Mouse (Mus musculus) adrenal gland, postnatal 10 days (tissue): ENCODE data around the gene Cd300lf. TPM values are rescaled to one million over a fixed set of nuclear protein-coding genes. Genes with fewer than 3 reads are reported as not detected.

Experiments used
- DNase-seq: peaks from one replicate; pipeline ENCODE4 v3.0.0; 2021; ENCODE audit warnings: mixed read lengths
- total RNA-seq, 2 experiments: library from RNA; stranded (reverse); gene quantifications; 2 replicates each; pipeline ENCODE4 v1.2.3; 2021

The Cd300lf gene
- total RNA-seq, 2 experiments from 2014 or later = 1.1 to 1.3 TPM

DNA sequence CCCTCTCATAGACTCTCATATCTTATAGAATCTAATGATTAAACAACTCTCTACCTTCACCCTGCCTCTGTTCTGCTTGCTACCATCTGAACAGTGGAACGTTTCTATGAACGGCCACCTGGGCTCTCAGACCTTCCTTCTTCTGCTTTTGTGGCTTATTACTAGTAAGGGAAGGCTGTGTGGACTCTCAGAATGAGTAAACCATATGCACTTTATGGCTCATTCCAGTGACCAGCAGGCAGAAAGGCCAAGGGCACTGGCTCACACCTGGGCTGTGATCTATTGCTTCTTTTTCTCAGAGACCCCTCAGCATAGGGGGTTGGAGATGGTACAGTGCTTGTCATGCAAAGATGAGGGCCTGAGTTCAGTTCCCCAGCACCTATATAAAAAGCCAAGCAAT, 27.2 kb downstream of the Cd300lf start:
- no peak for DNase-seq

DNA sequence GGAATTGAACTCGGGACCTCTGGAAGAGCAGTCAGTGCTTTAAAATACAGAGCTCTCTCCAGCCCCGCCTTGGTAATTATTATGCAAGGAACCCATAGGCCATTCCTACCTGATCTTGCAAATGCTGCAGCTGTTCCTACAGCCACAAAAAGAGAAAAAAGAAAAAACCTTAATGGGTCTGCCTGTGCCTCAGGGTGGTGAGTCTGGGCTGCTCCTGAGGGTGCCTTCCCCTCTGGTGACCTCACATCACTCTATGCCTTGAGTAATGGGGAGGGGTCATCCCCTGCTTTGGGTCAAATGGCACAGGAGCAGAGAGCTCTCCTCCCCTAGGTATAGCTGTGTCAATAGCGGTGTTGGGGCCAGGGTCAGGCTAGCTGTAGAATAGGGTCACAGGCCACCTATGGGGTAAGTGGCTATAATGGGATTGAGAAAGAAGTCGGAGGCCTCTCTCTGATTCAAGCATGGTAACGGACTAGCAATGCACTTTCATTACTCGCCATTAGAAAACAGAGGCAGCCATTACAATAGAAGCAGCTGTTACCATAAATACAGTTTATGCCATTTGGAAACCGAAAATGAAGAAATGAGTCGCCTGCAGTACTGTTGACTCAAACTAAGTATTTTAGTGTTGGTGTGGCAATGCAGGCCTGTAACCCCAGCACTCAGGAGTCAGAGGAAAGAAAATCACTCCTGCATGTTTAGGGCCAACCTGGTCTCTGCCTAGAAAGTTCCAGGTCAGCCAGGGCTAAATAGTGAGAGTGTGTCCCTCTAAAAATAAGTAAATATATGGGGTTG, 28.8 kb downstream of the Cd300lf start:
- DNase-seq = no peak

DNA sequence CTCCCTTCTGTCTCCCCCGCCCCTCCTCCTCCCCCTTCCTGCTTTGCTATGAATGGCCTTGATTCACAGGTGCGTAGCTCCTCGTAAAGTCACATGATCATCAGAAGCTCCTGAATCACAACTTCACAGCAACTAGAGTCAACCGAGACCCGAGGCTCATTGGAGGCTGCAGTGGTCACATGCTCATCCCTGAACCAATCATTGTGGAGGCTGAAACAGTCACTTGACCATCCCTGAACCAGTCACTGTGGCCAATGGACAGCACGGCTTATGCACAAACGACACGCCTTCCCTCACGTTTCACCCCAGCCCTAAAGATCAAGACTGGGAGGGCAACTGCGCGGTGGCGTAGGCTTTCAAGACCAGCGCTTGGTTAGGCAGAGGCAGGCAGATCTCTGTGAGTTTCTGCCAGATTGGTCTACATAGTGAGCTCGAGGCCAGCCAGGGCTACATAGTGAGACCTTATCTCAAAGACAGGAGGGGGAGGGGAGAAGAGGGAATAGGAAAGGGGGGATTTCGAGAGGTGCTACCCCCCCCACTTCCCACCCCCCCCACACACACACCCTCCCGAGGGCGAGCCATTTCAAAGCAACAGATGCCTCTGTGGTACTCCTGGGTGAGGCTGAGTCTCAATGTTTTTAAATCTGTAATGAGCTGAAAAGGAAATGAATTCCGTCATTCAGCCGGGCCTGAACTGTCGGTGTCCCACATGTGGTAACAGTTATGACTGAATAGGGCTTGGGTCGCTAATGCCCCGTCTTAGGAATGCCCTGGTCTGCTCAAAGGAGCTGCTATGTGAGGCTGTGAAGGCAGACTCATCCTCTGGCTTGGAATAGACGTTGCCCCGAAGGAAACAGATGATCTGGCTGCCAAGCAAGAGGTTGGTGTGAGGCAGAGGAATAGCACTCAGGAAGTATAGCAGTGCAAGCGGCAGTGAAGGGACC, 30.1 kb downstream of the Cd300lf start:
- DNase-seq = no peak

DNA sequence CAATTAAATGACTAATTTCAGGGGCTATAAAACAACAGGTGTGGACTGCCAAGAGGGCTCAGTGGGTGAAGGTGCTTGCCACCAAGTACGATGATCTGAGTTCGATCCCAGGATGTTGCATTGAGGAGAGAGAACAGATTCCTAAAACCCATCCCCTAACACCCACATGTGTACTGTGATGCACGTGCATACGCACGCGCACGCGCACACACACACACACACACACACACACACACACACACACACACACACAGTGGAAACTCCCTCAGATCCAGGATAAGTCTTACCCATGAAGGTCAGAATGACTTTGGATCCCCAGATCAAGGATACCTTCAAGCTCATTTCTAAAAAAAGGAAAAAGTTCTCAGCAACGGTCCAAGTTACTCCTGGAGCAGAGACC, 31.7 kb downstream of the Cd300lf start:
- no peak for DNase-seq

DNA sequence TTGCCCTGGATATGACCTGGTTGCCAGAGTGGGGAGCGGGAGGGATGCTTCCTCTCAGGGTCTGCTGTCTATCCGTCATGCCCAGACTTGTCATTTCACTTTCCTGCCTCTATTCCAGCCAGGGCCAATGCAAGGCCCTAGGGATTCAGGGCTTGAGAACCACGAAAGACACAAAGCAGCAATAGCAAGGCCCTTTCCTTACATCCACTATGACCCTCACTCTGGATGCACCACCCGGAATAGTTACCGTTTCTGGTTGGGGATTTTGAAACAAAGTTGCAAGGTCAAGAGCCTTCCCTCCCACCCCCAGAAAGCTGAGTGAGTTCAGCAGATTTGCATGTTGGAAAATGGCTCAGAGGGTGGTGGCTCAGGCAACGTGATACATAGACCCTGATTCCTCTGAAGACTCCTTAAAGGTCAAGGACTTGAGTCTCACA, 32.2 kb downstream of the Cd300lf start:
- no peak for DNase-seq

DNA sequence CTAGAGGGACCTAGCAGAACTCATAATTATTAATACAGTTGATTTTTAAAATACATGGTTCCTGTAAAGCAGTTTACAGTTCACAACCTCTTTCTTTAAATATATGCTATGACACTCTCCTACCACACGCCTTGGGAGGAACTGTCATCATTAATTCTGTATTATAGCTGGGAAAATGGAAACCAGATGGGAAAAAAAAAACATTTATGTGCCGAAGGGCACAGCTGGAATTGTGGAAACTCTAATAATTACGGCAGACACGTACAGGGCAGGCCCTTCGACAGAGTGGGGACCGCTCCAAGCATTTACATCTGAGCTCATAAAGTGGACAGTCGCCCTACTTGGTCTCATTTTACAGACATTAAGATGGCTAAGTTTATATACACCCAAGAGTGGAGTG, 33.1 kb downstream of the Cd300lf start:
- DNase-seq = no peak

DNA sequence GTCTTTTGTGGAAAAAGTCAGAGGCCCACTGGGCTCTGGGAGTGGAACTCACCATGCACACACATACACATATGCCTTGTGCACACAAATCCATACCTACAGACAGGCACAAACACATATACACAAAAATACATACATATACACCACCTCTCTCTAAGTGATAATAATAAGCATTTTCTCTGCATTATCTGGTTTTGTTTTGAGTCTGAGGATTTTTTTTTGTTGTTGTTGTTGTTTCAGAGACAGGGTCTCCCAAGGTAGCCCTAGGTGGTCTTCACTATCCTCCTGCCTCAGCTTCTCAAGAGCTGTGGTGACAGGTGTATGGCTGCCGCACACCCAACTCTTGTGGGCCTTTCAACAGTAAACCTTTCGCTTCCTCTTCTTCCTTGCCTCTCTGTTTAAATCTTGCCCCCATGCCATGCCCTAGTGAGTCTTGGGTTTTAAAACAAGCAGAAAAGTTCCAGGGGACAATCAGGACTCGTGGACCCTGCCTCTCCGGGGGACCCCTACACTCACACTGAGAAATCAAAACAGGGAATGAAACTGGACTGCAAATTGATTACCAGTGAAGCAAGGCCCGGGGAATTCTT, 33.7 kb downstream of the Cd300lf start:
- DNase-seq = no peak

DNA sequence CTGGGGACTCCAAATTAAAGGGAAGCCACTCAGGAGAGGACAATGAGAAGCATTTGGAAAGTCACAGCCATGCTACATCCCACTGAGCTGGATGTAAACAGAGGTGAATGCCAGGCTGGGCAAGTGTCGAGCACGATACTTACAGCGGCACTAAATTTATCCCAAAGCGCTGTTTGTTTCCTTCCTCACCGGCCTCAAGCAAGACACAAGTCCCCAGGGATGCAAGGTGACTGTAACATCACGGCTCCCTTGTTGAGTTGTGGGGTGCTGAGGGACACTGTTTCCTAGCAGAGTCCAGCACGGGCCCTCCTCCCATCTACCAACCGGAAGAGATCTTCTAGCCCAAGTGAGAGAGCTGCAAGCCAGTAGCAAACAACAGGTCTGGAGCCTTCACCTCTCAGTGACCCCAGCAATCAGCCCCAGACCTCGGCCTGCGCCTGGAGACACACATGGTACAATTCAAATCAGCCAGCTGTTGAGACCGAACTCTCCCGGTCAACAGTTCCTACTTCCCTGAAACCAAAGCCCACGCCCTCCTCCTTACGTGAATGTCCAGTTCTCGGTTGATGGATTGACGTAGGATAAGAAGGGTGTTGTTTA, 34.5 kb downstream of the Cd300lf start:
- no peak for DNase-seq

DNA sequence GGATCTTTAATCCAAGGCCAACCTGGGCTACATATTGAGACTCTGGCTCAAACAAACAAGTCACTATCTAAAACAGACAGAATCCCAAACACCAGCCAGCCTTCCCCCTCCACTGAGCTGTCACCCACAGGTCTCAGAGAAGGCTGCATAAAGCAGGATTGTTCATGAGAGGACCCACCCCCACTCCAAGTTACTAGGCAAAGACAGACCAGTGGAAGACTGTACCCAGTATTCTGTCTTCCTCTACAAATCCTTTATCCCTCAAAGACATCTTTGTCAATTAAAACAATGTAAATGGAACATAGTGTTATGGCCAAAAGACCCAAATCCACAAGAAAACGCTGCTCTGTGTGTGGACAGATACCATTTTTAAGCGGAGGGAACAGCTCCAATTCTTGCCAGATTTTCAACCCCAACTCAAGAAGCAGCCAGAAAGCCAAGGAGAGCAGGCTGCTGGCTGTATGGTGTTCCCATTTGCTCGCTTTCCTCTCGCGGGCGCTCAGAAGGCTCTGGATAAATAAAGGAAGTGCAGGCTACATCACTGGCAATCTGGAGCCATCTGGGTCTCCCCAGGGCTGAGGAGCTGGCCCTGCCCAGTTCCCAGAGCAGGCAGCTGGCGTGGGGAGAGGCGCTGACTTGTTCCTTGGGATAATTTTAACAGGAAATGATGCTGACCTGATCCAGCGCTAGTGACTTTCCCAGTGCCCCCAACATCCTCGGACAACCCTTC, 35.4 kb downstream of the Cd300lf start:
- DNase-seq = no peak

DNA sequence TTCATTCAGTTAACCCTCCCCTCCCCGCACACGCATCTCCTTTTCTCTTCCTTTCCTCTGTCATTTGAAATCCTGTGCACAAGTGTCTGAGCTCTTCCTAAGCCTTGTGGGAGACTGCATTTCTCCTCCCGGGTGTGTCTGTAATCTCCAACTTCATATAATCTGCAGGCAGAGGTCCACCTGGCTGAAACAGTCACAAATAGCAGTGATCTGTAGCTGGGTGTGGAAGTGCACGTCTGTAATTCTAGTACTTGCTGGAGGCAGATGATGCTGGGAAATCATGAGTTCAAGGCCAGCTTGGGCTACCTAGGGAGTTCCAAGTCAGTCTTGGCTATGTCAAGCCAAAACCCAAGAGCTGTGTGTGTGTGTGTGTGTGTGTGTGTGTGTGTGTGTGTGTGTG, 41.7 kb downstream of the Cd300lf start:
- no peak for DNase-seq

DNA sequence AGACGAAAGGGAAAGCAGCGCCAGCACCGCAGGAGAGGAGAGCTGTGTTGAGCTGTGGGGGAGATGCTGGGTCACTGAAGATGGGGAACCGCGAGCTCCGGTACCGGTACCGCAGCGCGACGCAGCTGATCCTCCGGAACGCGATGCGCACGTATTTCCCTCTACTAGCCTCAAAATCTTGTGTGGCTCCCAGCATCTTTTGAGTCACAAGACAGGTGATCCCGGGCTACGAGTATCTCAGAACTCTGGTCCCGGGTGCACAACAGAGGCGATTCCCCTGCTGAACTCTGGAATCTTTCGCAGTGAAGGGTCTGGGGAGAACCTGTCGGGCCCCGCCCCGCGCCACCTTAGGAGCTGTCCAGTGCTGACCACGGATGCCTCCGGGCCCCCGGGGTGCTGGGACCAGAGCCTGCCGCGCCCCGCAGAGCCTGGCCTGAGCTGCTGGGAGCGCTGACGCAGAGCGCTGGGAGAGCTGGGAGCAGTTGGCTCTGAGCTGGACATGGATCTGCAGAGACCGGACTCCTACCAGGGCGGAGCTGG, 42.4 kb downstream of the Cd300lf start, which contains the start of gene Rab37:
Gene Rab37 (plus strand): TSS at position 70 of the 540 bp plus-strand sequence.
- DNase-seq = peak; percentile 60

DNA sequence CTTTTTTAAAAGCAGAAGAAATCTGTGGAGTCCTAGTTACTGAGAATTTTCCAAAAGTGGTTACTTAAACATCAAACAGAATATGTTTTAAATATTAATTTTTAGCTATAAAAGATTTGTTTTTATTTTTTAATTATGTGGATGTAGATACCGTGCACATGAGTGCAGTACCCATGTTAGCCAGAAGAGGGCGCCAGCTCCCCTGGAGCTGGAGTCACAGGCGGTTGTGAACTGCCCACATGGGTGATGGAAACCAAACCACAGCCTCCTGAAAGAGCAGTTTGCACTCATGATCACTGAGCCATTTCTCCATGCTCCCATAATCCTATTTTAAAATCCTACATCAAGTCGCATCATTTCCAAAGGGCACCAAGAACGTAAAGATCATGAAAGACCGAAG, 43.9 kb downstream of the Cd300lf start:
- DNase-seq = no peak

DNA sequence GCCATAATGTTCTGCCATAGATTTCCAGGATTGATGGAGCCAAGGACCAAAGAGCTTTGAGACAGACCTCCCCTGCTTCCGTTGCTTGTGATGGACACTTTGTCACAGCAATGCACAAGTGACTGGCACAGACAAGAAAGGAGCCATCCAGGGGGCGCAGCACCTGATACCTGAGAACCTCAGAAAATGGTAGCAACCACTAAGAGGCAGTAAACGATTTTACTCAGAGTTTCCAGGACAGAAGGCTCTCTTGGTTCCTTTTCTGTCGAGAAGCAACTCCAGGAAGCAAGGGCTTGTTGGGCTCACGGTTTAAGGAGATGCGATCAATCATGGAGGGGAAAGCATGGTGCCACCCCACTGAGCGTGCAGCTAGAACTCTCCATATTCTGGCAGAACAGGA, 47.6 kb downstream of the Cd300lf start:
- DNase-seq = no peak

DNA sequence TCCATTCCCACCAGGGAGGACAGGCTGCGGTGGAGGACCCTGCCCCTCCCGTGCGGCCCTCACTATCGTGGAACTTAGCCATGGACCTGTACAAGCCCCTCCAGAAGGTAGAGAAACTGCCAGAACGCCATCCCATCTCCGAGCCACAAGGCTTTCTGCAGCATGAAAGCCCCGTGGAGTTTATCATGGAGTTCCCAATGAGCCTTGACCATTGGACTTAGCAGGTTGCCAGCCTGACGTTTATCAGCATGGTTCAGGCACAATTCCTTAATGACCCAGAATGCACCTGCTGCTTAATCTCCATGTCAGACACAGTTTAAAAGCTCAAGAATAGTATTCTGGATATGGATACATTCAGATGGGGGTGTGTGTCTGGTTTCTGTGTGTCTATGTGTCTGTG, 48.7 kb downstream of the Cd300lf start:
- DNase-seq = no peak

DNA sequence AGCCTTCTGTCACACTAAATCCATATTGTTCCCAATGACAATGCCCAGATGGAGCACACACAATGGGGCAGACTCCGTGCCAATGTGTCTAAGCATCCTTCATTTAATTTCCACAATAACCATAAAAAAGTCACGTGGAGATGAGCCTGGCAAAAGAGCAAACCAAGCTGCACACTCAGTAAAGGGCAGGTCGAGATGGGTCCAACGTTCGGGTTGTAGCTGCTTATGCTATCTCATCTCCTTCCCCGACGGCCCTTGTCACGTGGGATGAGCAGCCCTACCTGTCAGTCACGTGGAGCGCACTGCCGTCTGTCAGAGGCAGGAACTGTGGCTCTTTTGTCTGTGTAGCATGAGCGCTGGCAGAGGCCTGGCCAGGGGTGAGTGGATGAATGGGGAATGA, 49.2 kb downstream of the Cd300lf start:
- DNase-seq = no peak

DNA sequence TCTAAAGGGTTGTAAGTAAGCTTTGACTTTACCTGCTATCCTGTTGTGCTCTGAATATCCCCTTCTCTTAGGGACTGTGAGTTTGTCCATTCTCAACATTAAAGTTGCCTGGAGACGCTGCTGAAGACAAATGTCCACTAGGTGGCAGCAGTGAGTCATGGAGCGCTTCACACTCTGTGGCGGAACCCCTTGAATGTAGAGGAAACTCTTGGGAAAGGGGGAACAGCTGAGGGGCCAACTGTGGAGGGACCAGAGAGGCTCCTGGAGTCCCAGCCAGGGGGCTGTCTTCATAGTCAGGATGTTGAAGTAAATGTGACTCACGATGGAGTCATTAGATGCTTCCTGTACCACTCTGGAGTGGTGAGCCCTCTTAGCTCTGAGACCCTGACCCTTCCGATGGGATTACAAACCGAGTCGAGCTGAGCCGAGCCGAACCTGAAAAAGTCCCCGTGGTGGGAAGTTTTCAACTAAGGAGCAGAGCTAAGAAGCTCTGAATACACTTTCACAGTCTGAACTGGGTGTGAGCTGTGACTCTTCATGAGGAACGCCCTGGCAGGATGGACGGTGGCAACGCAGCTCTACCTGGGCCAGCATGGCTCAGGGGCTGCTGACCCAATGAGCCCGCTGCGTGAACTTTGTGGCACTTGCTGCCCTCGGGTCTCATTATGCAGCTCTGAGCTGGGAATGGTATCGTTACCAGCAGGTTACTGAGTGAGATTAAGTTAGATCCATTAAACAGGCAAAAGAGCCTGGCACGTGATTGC, 50.2 kb downstream of the Cd300lf start:
- peak; percentile 85 for DNase-seq

DNA sequence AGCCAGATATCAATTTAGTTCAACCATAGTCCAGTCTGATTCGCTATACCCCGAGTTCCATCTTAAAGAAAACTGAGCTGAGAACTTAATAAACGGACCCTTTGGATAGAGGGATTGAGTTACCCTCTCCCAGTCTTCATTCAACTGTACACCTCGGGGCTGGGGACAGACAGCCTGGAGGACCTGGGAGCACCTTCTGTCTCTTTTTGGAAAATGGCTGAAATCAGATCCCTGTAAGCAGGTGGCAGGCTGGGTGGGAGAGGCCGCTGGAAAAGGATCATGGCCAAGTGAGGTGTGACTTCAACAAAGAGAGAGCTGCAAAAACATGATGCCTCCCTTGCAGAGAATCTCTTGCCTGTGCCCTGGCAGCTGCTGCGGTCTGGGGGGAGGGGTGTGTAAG, 51.6 kb downstream of the Cd300lf start:
- no peak for DNase-seq

DNA sequence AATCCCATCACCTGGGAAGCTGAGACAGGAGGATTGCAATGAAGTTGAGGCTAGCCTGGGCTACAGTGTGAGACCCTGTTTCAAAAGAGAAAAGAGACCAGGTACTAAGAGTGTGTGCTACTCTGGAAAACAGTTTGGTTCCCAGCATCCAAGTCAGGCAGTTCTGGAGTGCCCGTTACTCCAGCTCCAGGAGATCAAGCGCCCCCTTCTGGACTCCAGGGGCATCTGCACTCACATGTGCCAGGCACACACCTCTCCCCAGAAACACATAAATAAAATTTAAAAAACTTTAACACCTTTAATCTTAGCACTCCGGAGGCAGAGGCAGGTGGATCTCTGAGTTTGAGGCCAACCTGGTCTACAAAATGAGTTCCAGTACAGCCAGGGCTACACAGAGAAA, 52.4 kb downstream of the Cd300lf start:
- DNase-seq = no peak

DNA sequence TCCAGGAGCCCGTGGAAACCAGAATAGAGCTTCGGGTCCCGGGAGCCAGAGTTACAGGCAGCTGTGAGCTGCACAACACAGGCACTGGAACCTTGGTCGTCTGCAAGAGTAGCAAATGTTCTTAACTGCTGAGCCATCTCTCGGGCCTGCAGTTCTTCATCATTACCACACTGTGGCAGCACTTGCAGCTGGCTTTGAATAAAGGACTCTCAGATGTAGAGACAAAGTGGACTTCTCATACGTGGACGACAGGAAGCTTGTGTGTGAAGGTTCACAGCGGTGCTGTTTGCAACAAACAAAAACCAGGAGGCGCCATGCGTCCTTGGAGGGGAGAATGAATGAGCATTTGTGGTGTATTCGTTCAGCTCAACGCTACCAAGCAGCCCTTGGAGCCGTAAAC, 52.9 kb downstream of the Cd300lf start:
- DNase-seq = peak; percentile 52

DNA sequence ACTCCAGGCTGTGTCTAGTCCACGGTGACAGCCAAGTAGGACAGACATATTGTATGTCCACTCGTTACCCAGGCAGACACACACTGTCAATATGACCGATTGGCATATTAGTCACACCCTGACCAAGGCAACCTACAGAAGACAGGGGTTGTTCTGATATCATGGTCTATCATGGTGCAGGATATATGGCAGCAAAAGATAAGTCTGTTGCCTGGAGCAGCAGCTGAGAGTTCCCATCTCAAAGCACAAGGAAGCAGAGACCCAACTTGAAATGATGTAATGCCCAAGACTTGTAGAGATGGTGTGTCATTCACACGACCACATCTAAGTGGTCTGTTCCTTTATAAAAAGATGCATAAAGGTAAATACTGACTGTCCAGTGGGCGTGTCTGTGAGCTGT, 55.1 kb downstream of the Cd300lf start:
- no peak for DNase-seq

DNA sequence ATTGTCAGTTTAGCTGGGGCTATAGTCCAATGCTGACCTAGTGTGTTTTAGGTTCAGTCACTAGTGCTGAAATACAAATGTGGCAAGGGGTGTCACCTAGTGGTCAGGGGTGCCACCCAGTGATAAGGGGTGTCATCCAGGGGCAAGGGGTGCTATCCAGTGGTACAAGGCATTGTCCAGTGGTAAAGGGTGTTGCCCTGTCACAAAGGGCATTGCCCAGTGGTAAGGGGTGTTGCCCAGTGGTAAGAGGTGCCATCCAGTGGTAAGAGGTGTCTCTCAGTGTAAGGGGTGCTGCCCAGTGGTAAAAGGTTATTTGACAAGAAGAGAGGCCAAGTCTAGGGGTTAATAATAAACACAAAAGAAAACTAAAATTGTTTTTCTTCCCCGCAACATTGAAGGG, 56.4 kb downstream of the Cd300lf start:
- no peak for DNase-seq
